Mouse (Mus musculus) heart, adult 2 months (tissue): Measurements from ENCODE around the gene Reep1. TPM values are rescaled to one million over a fixed set of nuclear protein-coding genes. Genes with fewer than 3 reads are reported as not detected.

ENCODE experiments used
- DNase-seq, 2 experiments: peaks; one replicate each; pipeline ENCODE4 v3.0.0; 2021
- H3K27ac ChIP-seq: fragments of 200-600 bp; 2 replicates; pipeline ENCODE4 v1.8.1; 2022
- H3K27me3 ChIP-seq: fragments of 200-500 bp; 2 replicates; pipeline ENCODE4 v1.6.1; 2012; ENCODE audit warnings: mild to moderate bottlenecking, low read length, inconsistent platforms, mixed read lengths; ENCODE audit not compliant: control insufficient read depth, insufficient read depth
- H3K36me3 ChIP-seq: fragments of 200-500 bp; 2 replicates; pipeline ENCODE4 v1.6.1; 2012; ENCODE audit warnings: low read length, inconsistent platforms; ENCODE audit not compliant: control insufficient read depth, insufficient read depth
- H3K4me1 ChIP-seq: fragments of 200-500 bp; 2 replicates; pipeline ENCODE4 v1.6.1; 2011; ENCODE audit warnings: low read length; ENCODE audit not compliant: control insufficient read depth, insufficient read depth
- H3K4me3 ChIP-seq: fragments of 200-600 bp; 2 replicates; pipeline ENCODE4 v1.8.1; 2022
- H3K79me2 ChIP-seq: fragments of 200-500 bp; replicated peaks from 2 replicates; pipeline ENCODE4 v1.6.1; 2012; ENCODE audit warnings: mild to moderate bottlenecking, inconsistent platforms, low read length, moderate library complexity, mixed read lengths; ENCODE audit not compliant: control insufficient read depth, insufficient read depth
- H3K9ac ChIP-seq: fragments of 200-500 bp; 2 replicates; pipeline ENCODE4 v1.6.1; 2012; ENCODE audit warnings: low read depth, mild to moderate bottlenecking, control low read depth, inconsistent platforms, low read length, mixed read lengths
- CTCF ChIP-seq: fragments of 200-600 bp; IDR thresholded peaks from 2 replicates; pipeline ENCODE4 v1.8.1; 2022; ENCODE audit warnings: antibody characterized with exemption, mild to moderate bottlenecking, moderate library complexity
- EP300 ChIP-seq: fragments of 200-500 bp; IDR thresholded peaks from 2 replicates; pipeline ENCODE4 v1.6.1; 2011; ENCODE audit warnings: low read depth, low read length, control low read depth; ENCODE audit not compliant: insufficient read depth
- POLR2A ChIP-seq: fragments of 200-500 bp; IDR thresholded peaks from 2 replicates; pipeline ENCODE4 v1.6.1; 2011; ENCODE audit warnings: mild to moderate bottlenecking, low read depth, low read length, control low read depth; ENCODE audit not compliant: insufficient read depth
- WGBS: fragments of 180-500 bp; shearing (Covaris S2); methylation state at CpG from one replicate; pipeline ENCODE4 v1.1.7; 2018; 5-methylcytosine and 5-hydroxymethylcytosine counted together
- intact Hi-C: fragments of 180-260 bp; cut with DNase I; formaldehyde crosslinking; loops from one replicate; pipeline ENCODE4 v1.15.1; 2025
- long read RNA-seq: library from polyadenylated mRNA; stranded (forward); transcript quantifications from one replicate; pipeline ENCODE4 v2.0.0, GENCODE M21; 2021
- polyA plus RNA-seq: library from polyadenylated mRNA; depleted of rRNA; stranded (reverse); fragments of >200 nt; gene quantifications from 2 replicates; pipeline ENCODE4 v1.2.3, GENCODE M21; 2012; rRNA removed
- total RNA-seq, 2 experiments: library from RNA; stranded (reverse); gene quantifications; 2 replicates each; pipeline ENCODE4 v1.2.3; 2021

The Reep1 gene
- total RNA-seq (10 to 100 TPM; 16.7 to 18.4 TPM), polyA plus RNA-seq (12.1 and 25.0 TPM in 2 replicates)
- long read RNA-seq, transcript Reep1-203 (9 exons, 3,339 nt), result major isoform, 11 of 28 reads
- long read RNA-seq, partial matches to known transcripts, result 2 of 28 reads
- long read RNA-seq, other reads (novel, unspliced or antisense), result 14 of 28 reads

DNA sequence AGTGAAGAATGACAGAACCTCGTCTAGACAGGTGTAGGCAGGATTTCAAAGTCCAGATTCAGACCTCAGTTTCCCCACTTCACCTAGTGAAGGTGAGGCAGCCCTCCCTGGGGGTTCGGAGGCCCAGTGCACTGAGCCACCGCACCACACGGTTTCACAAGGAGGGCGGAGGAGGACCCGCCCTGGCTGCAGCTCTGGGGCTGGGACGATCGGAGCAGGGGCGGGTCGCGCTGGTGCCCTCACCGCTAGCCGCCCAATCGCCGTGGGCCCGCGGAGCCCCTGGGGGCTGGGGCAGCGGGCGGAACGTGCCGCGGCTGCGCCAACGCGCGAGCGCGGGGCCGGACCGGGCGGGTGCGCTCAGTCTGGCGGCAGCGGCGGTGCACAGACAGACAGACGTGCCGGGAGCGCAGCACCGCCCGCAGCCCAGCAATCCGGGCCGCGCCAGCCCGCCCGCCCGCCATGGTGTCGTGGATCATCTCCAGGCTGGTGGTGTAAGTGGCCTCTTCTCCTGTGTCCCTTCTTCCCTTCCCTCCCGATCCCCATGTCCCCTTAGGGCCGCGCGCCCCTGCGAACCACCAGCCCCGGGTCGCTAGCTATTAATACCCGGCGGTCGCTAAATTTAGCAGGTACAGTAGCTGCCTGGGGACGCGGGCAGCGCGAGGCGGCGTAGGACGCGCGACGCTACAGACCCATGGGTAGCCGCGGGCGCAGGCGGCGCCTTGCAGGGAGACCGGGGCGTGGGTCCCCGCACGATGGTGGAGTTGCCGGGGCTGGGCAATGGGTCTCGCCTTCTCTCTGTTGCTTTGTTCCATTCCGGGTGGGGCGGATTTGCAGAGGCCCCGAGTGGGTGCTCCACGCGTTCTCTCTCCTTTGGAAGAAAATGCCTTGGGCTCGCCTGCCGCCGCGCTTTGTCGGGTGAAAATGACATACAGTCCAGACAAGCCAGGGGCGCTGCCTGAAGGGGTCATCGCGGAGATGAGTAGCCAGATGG lies at the start of gene Reep1:
Gene Reep1 (plus strand): TSS at position 51 of the 991 bp plus-strand sequence.
- no peaks in the 10 kb centered on the region; the same call in 1 of the 2 replicates for H3K4me1 ChIP-seq
- peak; percentile 69 to 80 for DNase-seq
- TF ChIP-seq CTCF, result no peak
- no peak for TF ChIP-seq POLR2A
- no peak for TF ChIP-seq EP300
- no peaks in the 10 kb centered on the region for H3K79me2 ChIP-seq
- under 1% methylated on average over 90 of the region's 91 CpGs for WGBS
- peak within 1 kb of the TSS; percentile 55 for H3K4me3 ChIP-seq
- intact Hi-C loops, result loop anchor here (5.0 kb wide), 2 partner anchors 49 to 76 kb away; partner anchors contain the start of gene Kdm3a
- H3K27me3 ChIP-seq, result no peaks in the 10 kb centered on the region
- H3K27ac ChIP-seq, result peak within 1 kb of the TSS; percentile 63
- peak within 1 kb of the TSS; percentile 92 for H3K9ac ChIP-seq
- H3K36me3 ChIP-seq, result no peaks in the 10 kb centered on the region

DNA sequence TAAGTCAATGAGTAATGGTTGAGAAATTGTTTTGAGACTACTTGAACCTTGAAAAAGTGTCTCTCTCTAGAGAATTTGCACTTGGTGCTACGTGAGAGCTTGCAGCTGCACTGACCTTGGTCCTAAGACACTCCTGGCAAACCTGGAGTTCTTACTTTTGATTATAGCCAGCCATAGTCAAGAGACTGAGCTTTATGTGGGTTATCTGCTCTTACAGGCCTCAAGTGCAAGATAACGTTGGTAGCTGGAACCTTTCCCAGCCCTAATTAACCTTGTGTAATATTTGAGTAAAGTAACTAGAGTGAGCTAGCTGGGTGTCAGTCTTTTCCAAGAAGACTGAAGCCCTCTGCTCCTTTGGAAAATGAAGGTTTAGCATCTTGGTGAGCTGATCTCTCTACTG lies 49.1 kb upstream of the Reep1 start:
- H3K79me2 ChIP-seq, result no peaks in the 10 kb centered on the region
- peaks cover 4% of the 10 kb centered on the region for H3K36me3 ChIP-seq
- no peak overlapping the region for H3K4me3 ChIP-seq
- TF ChIP-seq EP300 (no peak), POLR2A (no peak), CTCF (no peak)
- H3K9ac ChIP-seq, result no peak overlapping the region
- peaks cover 3% of the 10 kb centered on the region for H3K4me1 ChIP-seq
- H3K27me3 ChIP-seq, result no peaks in the 10 kb centered on the region
- intact Hi-C loops, result no loop called here
- 29% methylated on average over 2 of the region's 2 CpGs for WGBS
- DNase-seq, result no peak
- no peak overlapping the region for H3K27ac ChIP-seq

DNA sequence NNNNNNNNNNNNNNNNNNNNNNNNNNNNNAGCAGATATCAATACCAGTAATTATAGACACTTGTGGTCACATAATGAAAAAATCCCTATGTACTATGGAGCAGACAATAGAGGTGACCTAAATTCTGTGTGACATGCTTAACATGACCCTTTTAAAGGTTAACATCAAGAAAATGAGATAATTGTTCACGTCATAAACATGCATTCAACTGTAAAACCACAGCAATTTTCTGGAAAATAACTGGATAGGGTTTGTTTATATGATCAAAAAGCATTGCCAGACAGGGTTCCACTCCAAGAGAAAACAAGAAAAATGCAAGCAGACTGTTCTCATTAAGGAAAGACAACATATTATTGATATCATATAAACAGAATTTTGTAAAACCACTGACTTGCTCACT lies 42.9 kb upstream of the Reep1 start:
- whole genome bisulfite sequencing, result 75% methylated on average over 1 of the region's 1 CpGs

DNA sequence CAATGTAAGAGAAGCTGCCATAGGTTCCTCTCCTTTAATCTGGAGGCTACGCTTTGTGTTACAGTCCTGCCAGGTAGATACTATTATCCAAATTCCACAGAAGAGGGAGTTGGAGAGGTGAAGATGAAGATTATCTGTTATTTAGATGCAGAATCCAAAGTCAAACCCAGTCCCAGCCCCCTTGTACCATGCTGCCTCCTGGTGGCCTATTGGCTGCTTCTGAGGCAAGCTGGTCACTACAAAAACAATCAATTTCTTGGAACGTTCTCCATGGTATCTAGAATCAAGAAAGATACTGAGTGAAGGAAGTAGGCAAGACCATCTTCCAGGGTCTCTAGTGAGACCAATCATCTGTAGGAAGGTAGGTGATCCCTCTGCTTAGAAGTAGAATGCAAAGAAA lies 34.2 kb upstream of the Reep1 start:
- Histone ChIP-seq H3K4me1 (no peaks in the 10 kb centered on the region), H3K27ac (no peak overlapping the region), H3K27me3 (no peaks in the 10 kb centered on the region), H3K36me3 (no peaks in the 10 kb centered on the region), H3K79me2 (no peaks in the 10 kb centered on the region), H3K9ac (no peak overlapping the region), H3K4me3 (no peak overlapping the region)
- WGBS, result 55% methylated on average over 2 of the region's 2 CpGs
- peak; percentile 69 for TF ChIP-seq CTCF
- TF ChIP-seq EP300, result no peak
- TF ChIP-seq POLR2A, result no peak
- DNase-seq, result peak in 1 of 2 experiments; percentile 34
- intact Hi-C loops, result no loop called here

More for the DNA sequence above, 42.9 kb upstream of the Reep1 start:
- no peak overlapping the region for H3K27ac ChIP-seq
- H3K4me1 ChIP-seq, result no peaks in the 10 kb centered on the region; the same call in 1 of the 2 replicates
- intact Hi-C loops, result no loop called here
- no peak overlapping the region for H3K9ac ChIP-seq
- H3K27me3 ChIP-seq, result no peaks in the 10 kb centered on the region
- no peak for DNase-seq
- H3K36me3 ChIP-seq, result no peaks in the 10 kb centered on the region
- H3K4me3 ChIP-seq, result no peak overlapping the region
- no peaks in the 10 kb centered on the region for H3K79me2 ChIP-seq
- TF ChIP-seq POLR2A (no peak), CTCF (no peak), EP300 (no peak)

DNA sequence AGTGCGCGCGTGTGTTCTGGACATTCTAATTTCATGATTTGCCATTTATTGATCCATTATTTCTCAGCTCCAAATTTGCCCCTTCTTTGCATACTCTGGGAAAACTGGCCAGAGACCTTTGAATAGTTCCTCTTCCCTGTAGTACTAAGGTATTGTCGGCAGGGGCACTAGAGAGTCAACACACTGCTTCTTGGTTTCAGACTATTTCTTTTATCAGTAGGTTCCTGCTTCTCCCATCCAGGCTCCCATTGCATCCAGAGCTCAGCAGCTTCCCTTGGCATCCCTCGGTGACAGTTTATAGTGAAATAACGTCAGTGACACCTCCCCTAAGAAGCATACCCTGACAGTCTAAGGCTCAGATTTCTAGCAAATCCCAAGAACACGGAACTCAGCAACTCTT lies 28.5 kb upstream of the Reep1 start:
- intact Hi-C loops, result no loop called here
- Histone ChIP-seq H3K79me2 (no peaks in the 10 kb centered on the region), H3K36me3 (no peaks in the 10 kb centered on the region), H3K27me3 (no peaks in the 10 kb centered on the region), H3K9ac (no peak overlapping the region), H3K4me1 (no peaks in the 10 kb centered on the region), H3K4me3 (no peak overlapping the region), H3K27ac (no peak overlapping the region)
- 67% methylated on average over 7 of the region's 7 CpGs for WGBS
- no peak for TF ChIP-seq POLR2A
- TF ChIP-seq CTCF, result peak; percentile 60
- no peak for DNase-seq

DNA sequence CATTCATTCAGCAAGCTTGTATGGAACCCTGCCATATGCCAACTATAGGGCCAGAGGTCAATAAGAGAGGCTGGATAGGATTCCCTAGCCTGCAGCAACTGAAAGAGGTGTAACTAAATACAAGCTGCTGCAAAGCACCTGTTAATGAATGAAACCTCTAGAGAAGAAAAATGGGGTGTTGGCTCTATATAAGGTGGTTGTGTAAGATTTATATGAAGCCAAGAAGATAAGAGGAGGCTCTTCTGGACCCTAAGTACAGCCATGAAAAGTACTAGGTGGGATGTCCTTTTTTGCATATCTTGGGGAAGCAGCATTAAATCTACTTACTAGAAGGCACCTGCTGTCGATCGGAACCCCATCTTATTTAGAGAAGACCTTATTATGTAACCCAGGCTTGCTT lies 12.2 kb upstream of the Reep1 start:
- H3K36me3 ChIP-seq, result no peaks in the 10 kb centered on the region
- H3K27ac ChIP-seq, result no peak overlapping the region
- H3K4me1 ChIP-seq, result no peaks in the 10 kb centered on the region
- H3K4me3 ChIP-seq, result no peak overlapping the region
- H3K27me3 ChIP-seq, result no peaks in the 10 kb centered on the region
- H3K79me2 ChIP-seq, result no peaks in the 10 kb centered on the region
- TF ChIP-seq EP300 (no peak), CTCF (no peak), POLR2A (no peak)
- no peak for DNase-seq
- intact Hi-C loops, result no loop called here
- WGBS, result 93% methylated on average over 2 of the region's 2 CpGs
- no peak overlapping the region for H3K9ac ChIP-seq
